Mouse (Mus musculus) embryonic facial prominence, embryonic 11.5 days (tissue): ENCODE data around the gene Cpox. TPM values are rescaled to one million over a fixed set of nuclear protein-coding genes. Genes with fewer than 3 reads are reported as not detected.

Experiments
- ATAC-seq: fragments of 200-750 bp; cut with Nextera tagmentation; replicated peaks from 2 replicates; pipeline ENCODE4 v1.8.0; 2017; ENCODE audit warnings: low read depth; ENCODE audit not compliant: insufficient number of reproducible peaks, low FRiP score, low TSS enrichment
- DNase-seq: peaks from one replicate; pipeline ENCODE4 v3.0.0-alpha.2; 2015; ENCODE audit warnings: low spot score
- H3K27ac ChIP-seq: fragments of 300-500 bp; sonication (generic); replicated peaks from 2 replicates; pipeline ENCODE4 v1.5.1; 2014; ENCODE audit warnings: mild to moderate bottlenecking, low read depth, low read length, control low read depth
- H3K27me3 ChIP-seq: fragments of 300-500 bp; sonication (generic); 2 replicates; pipeline ENCODE4 v1.6.1; 2014; ENCODE audit warnings: mild to moderate bottlenecking, low read length, moderate library complexity, mixed read lengths; ENCODE audit not compliant: control insufficient read depth, insufficient read depth
- H3K36me3 ChIP-seq: fragments of 300-500 bp; sonication (generic); replicated peaks from 2 replicates; pipeline ENCODE4 v1.6.1; 2014; ENCODE audit warnings: low read depth, mild to moderate bottlenecking, low read length, moderate library complexity, mixed read lengths; ENCODE audit not compliant: control insufficient read depth, insufficient read depth
- H3K4me1 ChIP-seq: fragments of 300-500 bp; sonication (generic); 2 replicates; pipeline ENCODE4 v1.6.1; 2014; ENCODE audit warnings: low read length, mixed read lengths; ENCODE audit not compliant: control insufficient read depth, insufficient read depth
- H3K4me2 ChIP-seq: fragments of 300-500 bp; sonication (generic); 2 replicates; pipeline ENCODE4 v1.6.1; 2014; ENCODE audit warnings: low read depth, mild to moderate bottlenecking, control low read depth, low read length, moderate library complexity
- H3K4me3 ChIP-seq: fragments of 300-500 bp; sonication (generic); 2 replicates; pipeline ENCODE4 v1.5.1; 2014; ENCODE audit warnings: low read depth, low read length, control low read depth
- H3K9ac ChIP-seq: fragments of 300-500 bp; sonication (generic); replicated peaks from 2 replicates; pipeline ENCODE4 v1.6.1; 2014; ENCODE audit warnings: mild to moderate bottlenecking, control low read depth, low read length
- H3K9me3 ChIP-seq: fragments of 300-500 bp; sonication (generic); replicated peaks from 2 replicates; pipeline ENCODE4 v1.6.1; 2016; ENCODE audit warnings: mild to moderate bottlenecking, low read length, inconsistent platforms, mixed read lengths; ENCODE audit not compliant: control insufficient read depth
- WGBS: fragments of 180-500 bp; shearing (Covaris S2); extraction: QIAGEN DNeasy Blood & Tissue Kit; methylation state at CpG from one replicate; pipeline ENCODE4 v1.1.7; 2014; 5-methylcytosine and 5-hydroxymethylcytosine counted together
- polyA plus RNA-seq: library from polyadenylated mRNA; unstranded; fragments of >200 nt; fragmentation: Nextera tagmentation; extraction: Ambion mirVana; gene quantifications from 2 replicates; pipeline ENCODE4 v1.2.1, GENCODE M21; 2014

Cpox gene
- polyA plus RNA-seq, 1 experiment from 2014 or later: 22.0 TPM

GRCm38 (mm10) chr16:58678660-58679059 lies 8.6 kb downstream of the Cpox start:
- 84% methylated on average over 7 of the region's 7 CpGs for WGBS
- Histone ChIP-seq H3K9ac (no peak overlapping the region), H3K27me3 (no peaks in the 10 kb centered on the region), H3K4me1 (no peaks in the 10 kb centered on the region), H3K36me3 (peaks cover 4% of the 10 kb centered on the region; the same call in 1 of the 2 replicates), H3K4me3 (no peak overlapping the region), H3K9me3 (no peaks in the 10 kb centered on the region), H3K4me2 (no peak overlapping the region), H3K27ac (no peak overlapping the region)
- ATAC-seq: no peak
- no peak for DNase-seq

- 92% methylated on average over 6 of the region's 6 CpGs for WGBS
- ATAC-seq: no peak
These were observed 12.0 kb downstream of the Cpox start for GRCm38 (mm10) chr16:58682046-58682445.

GRCm38 (mm10) chr16:58682870-58683269 lies 12.8 kb downstream of the Cpox start:
- 83% methylated on average over 7 of the region's 7 CpGs for WGBS
- Histone ChIP-seq H3K4me1 (no peaks in the 10 kb centered on the region), H3K36me3 (no peaks in the 10 kb centered on the region), H3K27me3 (no peaks in the 10 kb centered on the region), H3K9ac (no peak overlapping the region), H3K27ac (no peak overlapping the region), H3K9me3 (no peaks in the 10 kb centered on the region), H3K4me2 (no peak overlapping the region), H3K4me3 (no peak overlapping the region)
- ATAC-seq: no peak
- no peak for DNase-seq

More at GRCm38 (mm10) chr16:58682046-58682445, 12.0 kb downstream of the Cpox start:
- no peak overlapping the region for H3K9ac ChIP-seq
- no peaks in the 10 kb centered on the region for H3K4me1 ChIP-seq
- no peaks in the 10 kb centered on the region for H3K27me3 ChIP-seq
- H3K27ac ChIP-seq: no peak overlapping the region
- no peak overlapping the region for H3K4me3 ChIP-seq
- H3K4me2 ChIP-seq: no peak overlapping the region
- H3K36me3 ChIP-seq: no peaks in the 10 kb centered on the region
- no peak for DNase-seq
- H3K9me3 ChIP-seq: no peaks in the 10 kb centered on the region

- Histone ChIP-seq H3K27ac (no peak overlapping the region), H3K9ac (no peak overlapping the region), H3K4me3 (no peak overlapping the region), H3K4me1 (no peaks in the 10 kb centered on the region), H3K27me3 (no peaks in the 10 kb centered on the region), H3K4me2 (no peak overlapping the region), H3K36me3 (no peaks in the 10 kb centered on the region), H3K9me3 (no peaks in the 10 kb centered on the region)
- ATAC-seq: no peak
- 91% methylated on average over 4 of the region's 4 CpGs for WGBS
- no peak for DNase-seq
These were observed 13.8 kb downstream of the Cpox start for GRCm38 (mm10) chr16:58683911-58684310.

- H3K27ac ChIP-seq: no peak overlapping the region
- no peaks in the 10 kb centered on the region for H3K4me1 ChIP-seq
- H3K4me3 ChIP-seq: no peak overlapping the region
- ATAC-seq: no peak
- no peak overlapping the region for H3K9ac ChIP-seq
- no peaks in the 10 kb centered on the region for H3K27me3 ChIP-seq
- no peaks in the 10 kb centered on the region for H3K9me3 ChIP-seq
- no peaks in the 10 kb centered on the region for H3K36me3 ChIP-seq
- DNase-seq: no peak
- H3K4me2 ChIP-seq: no peak overlapping the region
These were observed 14.4 kb downstream of the Cpox start for GRCm38 (mm10) chr16:58684537-58684936.

- no peak for DNase-seq
- no peak overlapping the region for H3K9ac ChIP-seq
- no peaks in the 10 kb centered on the region for H3K4me1 ChIP-seq
- H3K36me3 ChIP-seq: no peaks in the 10 kb centered on the region
- no peak overlapping the region for H3K4me2 ChIP-seq
- no peaks in the 10 kb centered on the region for H3K27me3 ChIP-seq
- WGBS: 79% methylated on average over 20 of the region's 20 CpGs
- ATAC-seq: no peak
- no peaks in the 10 kb centered on the region for H3K9me3 ChIP-seq
- H3K4me3 ChIP-seq: no peak overlapping the region
- no peak overlapping the region for H3K27ac ChIP-seq
These were observed 15.8 kb downstream of the Cpox start for GRCm38 (mm10) chr16:58685548-58686537.

GRCm38 (mm10) chr16:58688534-58688933 lies 18.4 kb downstream of the Cpox start:
- WGBS: 100% methylated on average over 1 of the region's 1 CpGs

GRCm38 (mm10) chr16:58689555-58690169 lies 19.6 kb downstream of the Cpox start:
- Histone ChIP-seq H3K9me3 (no peaks in the 10 kb centered on the region), H3K27ac (no peak overlapping the region), H3K9ac (no peak overlapping the region), H3K27me3 (no peaks in the 10 kb centered on the region), H3K4me2 (no peak overlapping the region), H3K36me3 (no peaks in the 10 kb centered on the region), H3K4me1 (no peaks in the 10 kb centered on the region), H3K4me3 (no peak overlapping the region)
- DNase-seq (no peak), ATAC-seq (no peak)
- 86% methylated on average over 5 of the region's 5 CpGs for WGBS

More at GRCm38 (mm10) chr16:58688534-58688933, 18.4 kb downstream of the Cpox start:
- DNase-seq (no peak), ATAC-seq (no peak)
- no peaks in the 10 kb centered on the region for H3K36me3 ChIP-seq
- H3K27ac ChIP-seq: no peak overlapping the region
- H3K9me3 ChIP-seq: no peaks in the 10 kb centered on the region
- H3K27me3 ChIP-seq: no peaks in the 10 kb centered on the region
- no peak overlapping the region for H3K9ac ChIP-seq
- no peak overlapping the region for H3K4me3 ChIP-seq
- no peaks in the 10 kb centered on the region for H3K4me1 ChIP-seq
- H3K4me2 ChIP-seq: no peak overlapping the region
